Mouse (Mus musculus) forebrain, embryonic 14.5 days (tissue): ENCODE results near the gene Wipi2. TPM values are rescaled to one million over a fixed set of nuclear protein-coding genes. Genes with fewer than 3 reads are reported as not detected.

Source experiments
- ATAC-seq: fragments of 200-750 bp; cut with Nextera tagmentation; 2 replicates; pipeline ENCODE4 v1.8.0; 2017; ENCODE audit warnings: mild to moderate bottlenecking, moderate library complexity
- DNase-seq: peaks from one replicate; pipeline ENCODE4 v3.0.0-alpha.2; 2015; ENCODE audit warnings: low spot score
- H3K27ac ChIP-seq: fragments of 300-500 bp; sonication (generic); 2 replicates; pipeline ENCODE4 v1.5.1; 2014; ENCODE audit warnings: low read depth, mild to moderate bottlenecking, control low read depth, low read length, moderate library complexity
- H3K27me3 ChIP-seq: fragments of 300-500 bp; sonication (generic); replicated peaks from 2 replicates; pipeline ENCODE4 v1.6.1; 2014; ENCODE audit warnings: low read length, control low read depth, mixed read lengths; ENCODE audit not compliant: control insufficient read depth, insufficient read depth
- H3K36me3 ChIP-seq: fragments of 300-500 bp; sonication (generic); 2 replicates; pipeline ENCODE4 v1.6.1; 2014; ENCODE audit warnings: low read length, control low read depth; ENCODE audit not compliant: control insufficient read depth, insufficient read depth
- H3K4me1 ChIP-seq: fragments of 300-500 bp; sonication (generic); 2 replicates; pipeline ENCODE4 v1.6.1; 2014; ENCODE audit warnings: antibody characterized with exemption, low read length, control low read depth; ENCODE audit not compliant: control insufficient read depth, insufficient read depth
- H3K4me2 ChIP-seq: fragments of 300-500 bp; sonication (generic); 2 replicates; pipeline ENCODE4 v1.6.1; 2014; ENCODE audit warnings: mild to moderate bottlenecking, control low read depth, low read length
- H3K4me3 ChIP-seq: fragments of 300-500 bp; sonication (generic); 2 replicates; pipeline ENCODE4 v1.5.1; 2014; ENCODE audit warnings: low read depth, low read length, control low read depth
- H3K9ac ChIP-seq: fragments of 300-500 bp; sonication (generic); 2 replicates; pipeline ENCODE4 v1.6.1; 2014; ENCODE audit warnings: mild to moderate bottlenecking, low read length, control low read depth, moderate library complexity
- H3K9me3 ChIP-seq: fragments of 300-500 bp; sonication (generic); replicated peaks from 2 replicates; pipeline ENCODE4 v1.6.1; 2016; ENCODE audit warnings: low read length, control low read depth, mixed read lengths; ENCODE audit not compliant: control insufficient read depth
- WGBS: fragments of 180-500 bp; shearing (Covaris S2); extraction: QIAGEN DNeasy Blood & Tissue Kit; methylation state at CpG from one replicate; pipeline ENCODE4 v1.1.7; 2014; 5-methylcytosine and 5-hydroxymethylcytosine counted together
- polyA plus RNA-seq: library from polyadenylated mRNA; unstranded; fragments of >200 nt; fragmentation: Nextera tagmentation; extraction: Ambion mirVana; gene quantifications from 2 replicates; pipeline ENCODE4 v1.2.1, GENCODE M21; 2014

Wipi2 gene
- polyA plus RNA-seq, 1 experiment from 2014 or later: 41.5 TPM

- Histone ChIP-seq H3K4me2 (no peak overlapping the region), H3K4me3 (no peak overlapping the region)
- no peak for DNase-seq
Measured at GRCm38 (mm10) chr5:142605288-142605687, 22.2 kb upstream of the Wipi2 start.

GRCm38 (mm10) chr5:142608259-142608988, 19.1 kb upstream of the Wipi2 start, which contains the start of gene Mmd2:
Gene Mmd2 (minus strand): TSS chr5:142608800.
- peak within 1 kb of the TSS; percentile 78 for H3K27ac ChIP-seq
- H3K4me2 ChIP-seq: peak within 1 kb of the TSS; percentile 79
- DNase-seq: peak; percentile 81
- H3K4me3 ChIP-seq: peak within 1 kb of the TSS; percentile 57
- peaks cover 6% of the 10 kb centered on the region for H3K4me1 ChIP-seq
- no peaks in the 10 kb centered on the region for H3K27me3 ChIP-seq
- H3K9me3 ChIP-seq: no peaks in the 10 kb centered on the region
- peak; percentile 92 for ATAC-seq
- no peaks in the 10 kb centered on the region for H3K36me3 ChIP-seq
- WGBS: 2% methylated on average over 41 of the region's 42 CpGs
- H3K9ac ChIP-seq: peak within 1 kb of the TSS; percentile 84

More at GRCm38 (mm10) chr5:142605288-142605687, 22.2 kb upstream of the Wipi2 start:
- 92% methylated on average over 12 of the region's 12 CpGs for WGBS
- Histone ChIP-seq H3K27ac (no peak overlapping the region), H3K36me3 (no peaks in the 10 kb centered on the region), H3K9me3 (no peaks in the 10 kb centered on the region), H3K9ac (no peak overlapping the region), H3K4me1 (peaks cover 6% of the 10 kb centered on the region), H3K27me3 (no peaks in the 10 kb centered on the region)
- ATAC-seq: no peak

DNA sequence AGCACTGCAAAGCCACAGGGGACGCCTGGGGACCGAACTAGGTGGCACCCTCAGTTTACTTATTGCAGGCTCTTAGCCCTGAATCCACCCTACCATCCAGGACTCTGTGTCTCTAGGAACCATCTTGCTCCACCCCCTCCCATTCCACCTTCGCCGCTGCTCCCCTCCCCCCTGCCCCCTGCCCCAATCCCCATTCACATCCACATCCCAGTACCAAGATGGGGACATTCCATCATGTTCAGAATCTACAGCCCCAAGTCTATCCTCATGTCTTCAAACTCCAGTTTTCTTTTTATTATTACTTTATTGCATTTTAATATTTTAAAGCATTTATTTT, 18.5 kb upstream of the Wipi2 start:
- no peaks in the 10 kb centered on the region for H3K9me3 ChIP-seq
- DNase-seq (no peak), ATAC-seq (no peak)
- H3K4me3 ChIP-seq: peak overlapping the region; percentile 57
- peaks cover 6% of the 10 kb centered on the region for H3K4me1 ChIP-seq
- no peaks in the 10 kb centered on the region for H3K27me3 ChIP-seq
- H3K9ac ChIP-seq: peak overlapping the region; percentile 84
- no peaks in the 10 kb centered on the region for H3K36me3 ChIP-seq
- 6% methylated on average over 4 of the region's 4 CpGs for WGBS
- H3K4me2 ChIP-seq: peak overlapping the region; percentile 79
- H3K27ac ChIP-seq: peak overlapping the region; percentile 78

DNA sequence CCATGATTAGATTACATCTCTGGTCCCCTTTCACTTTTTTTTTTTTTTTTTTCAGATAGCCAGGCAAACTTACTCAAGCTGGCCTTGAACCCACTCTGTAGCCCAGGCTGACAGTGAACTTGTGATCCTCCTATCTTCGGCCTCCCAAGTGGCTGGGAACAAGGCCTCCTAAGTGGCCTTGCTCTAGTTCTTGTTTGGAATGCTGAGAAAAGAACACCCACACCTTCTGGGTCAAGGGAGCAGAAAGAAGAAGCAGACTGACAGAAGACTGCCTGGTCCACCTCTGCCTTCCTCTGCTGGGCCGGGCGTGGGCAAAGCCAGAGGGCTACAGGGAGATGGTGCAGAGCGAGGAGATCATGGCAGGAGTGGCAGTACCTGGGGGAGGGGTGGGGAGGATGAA, 17.1 kb upstream of the Wipi2 start:
- H3K9me3 ChIP-seq: no peaks in the 10 kb centered on the region
- no peak overlapping the region for H3K4me2 ChIP-seq
- no peak overlapping the region for H3K4me3 ChIP-seq
- 94% methylated on average over 4 of the region's 4 CpGs for WGBS
- H3K36me3 ChIP-seq: no peaks in the 10 kb centered on the region
- no peak for DNase-seq
- peaks cover 6% of the 10 kb centered on the region for H3K4me1 ChIP-seq
- H3K27ac ChIP-seq: no peak overlapping the region
- ATAC-seq: no peak
- no peaks in the 10 kb centered on the region for H3K27me3 ChIP-seq
- H3K9ac ChIP-seq: no peak overlapping the region

- Histone ChIP-seq H3K9ac (no peak overlapping the region), H3K4me1 (no peaks in the 10 kb centered on the region), H3K4me2 (no peak overlapping the region), H3K4me3 (no peak overlapping the region), H3K27ac (no peak overlapping the region), H3K9me3 (no peaks in the 10 kb centered on the region), H3K27me3 (no peaks in the 10 kb centered on the region), H3K36me3 (no peaks in the 10 kb centered on the region)
- DNase-seq (no peak), ATAC-seq (no peak)
- WGBS: 71% methylated on average over 3 of the region's 3 CpGs
Measured at GRCm38 (mm10) chr5:142614513-142614912, 13.0 kb upstream of the Wipi2 start.

- H3K27ac ChIP-seq: no peak overlapping the region
- H3K9me3 ChIP-seq: no peaks in the 10 kb centered on the region
- DNase-seq: no peak
- no peaks in the 10 kb centered on the region for H3K4me1 ChIP-seq
- no peak for ATAC-seq
- no peak overlapping the region for H3K4me2 ChIP-seq
- H3K27me3 ChIP-seq: no peaks in the 10 kb centered on the region
- 76% methylated on average over 4 of the region's 4 CpGs for WGBS
- H3K9ac ChIP-seq: no peak overlapping the region
- no peak overlapping the region for H3K4me3 ChIP-seq
- H3K36me3 ChIP-seq: no peaks in the 10 kb centered on the region
Measured at GRCm38 (mm10) chr5:142615638-142616037, 11.9 kb upstream of the Wipi2 start.

DNA sequence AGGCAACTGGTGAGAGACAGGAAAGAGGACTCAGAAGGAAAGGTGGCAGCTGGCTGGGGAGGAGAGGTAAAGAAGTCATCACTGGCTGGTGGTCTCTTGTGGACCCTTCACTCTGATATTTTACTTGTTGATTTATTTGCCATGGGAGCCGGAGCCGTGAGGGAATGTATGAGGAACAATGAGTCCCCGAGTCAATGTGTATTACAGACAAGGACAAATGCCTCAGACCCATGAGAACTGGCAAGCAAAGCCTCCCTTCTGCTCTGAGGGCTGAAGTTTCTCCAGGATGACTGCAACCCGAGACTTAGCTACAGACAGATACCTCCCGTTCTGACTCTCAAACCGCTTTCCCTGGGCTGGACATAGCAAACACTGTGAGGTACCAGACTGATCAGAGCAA, 11.2 kb upstream of the Wipi2 start:
- Histone ChIP-seq H3K4me3 (no peak overlapping the region), H3K9me3 (no peaks in the 10 kb centered on the region), H3K27me3 (no peaks in the 10 kb centered on the region), H3K9ac (no peak overlapping the region), H3K27ac (no peak overlapping the region), H3K4me2 (no peak overlapping the region), H3K4me1 (no peaks in the 10 kb centered on the region), H3K36me3 (no peaks in the 10 kb centered on the region)
- DNase-seq (no peak), ATAC-seq (no peak)
- WGBS: 76% methylated on average over 6 of the region's 6 CpGs

DNA sequence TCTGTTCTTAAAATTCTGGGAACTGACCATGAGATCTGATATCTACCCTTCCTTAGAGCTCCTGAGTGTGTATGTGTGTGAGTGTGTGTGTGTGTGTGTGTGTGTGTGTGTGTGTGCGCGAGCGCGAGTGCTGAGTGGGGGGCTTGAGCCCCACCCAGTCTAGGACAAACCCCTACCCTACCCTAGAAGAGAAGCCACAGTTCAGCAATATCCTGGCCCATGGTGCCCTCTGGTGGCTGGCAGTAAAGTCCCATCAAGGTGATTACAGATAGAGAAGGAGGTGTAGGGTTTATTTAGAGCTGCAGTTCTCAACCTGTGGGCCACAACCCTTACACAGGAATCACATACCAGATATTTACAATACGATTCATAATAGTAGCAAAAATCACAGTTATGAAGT, 7.6 kb upstream of the Wipi2 start:
- peak; percentile 87 for ATAC-seq
- H3K27ac ChIP-seq: no peak overlapping the region

DNA sequence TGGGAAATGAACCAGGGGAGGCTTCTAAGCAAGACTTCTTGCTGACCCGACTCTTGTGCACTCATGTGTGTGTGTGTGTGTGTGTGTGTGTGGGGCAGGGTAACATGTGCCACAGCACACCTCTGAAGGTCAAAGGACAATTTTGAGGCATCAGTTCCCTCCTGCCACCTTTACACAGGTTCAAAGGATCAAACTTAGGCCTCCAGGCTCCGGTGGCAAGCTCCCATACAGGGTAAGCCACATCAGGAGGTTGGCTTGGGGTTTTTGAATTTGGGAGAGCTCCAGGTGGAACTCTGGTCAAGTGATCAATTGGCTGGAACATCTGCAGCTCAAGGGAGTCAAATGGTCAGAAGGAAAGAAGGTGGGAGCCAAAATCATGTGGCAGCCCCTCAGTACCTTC, 6.1 kb upstream of the Wipi2 start:
- 69% methylated on average over 2 of the region's 2 CpGs for WGBS
- no peaks in the 10 kb centered on the region for H3K27me3 ChIP-seq

More for the DNA sequence above, 7.6 kb upstream of the Wipi2 start:
- no peaks in the 10 kb centered on the region for H3K4me1 ChIP-seq
- no peak overlapping the region for H3K9ac ChIP-seq
- H3K4me2 ChIP-seq: no peak overlapping the region
- peak; percentile 77 for DNase-seq
- H3K36me3 ChIP-seq: no peaks in the 10 kb centered on the region
- no peaks in the 10 kb centered on the region for H3K27me3 ChIP-seq
- no peak overlapping the region for H3K4me3 ChIP-seq
- no peaks in the 10 kb centered on the region for H3K9me3 ChIP-seq
- WGBS: 19% methylated on average over 5 of the region's 5 CpGs

More for the DNA sequence above, 6.1 kb upstream of the Wipi2 start:
- H3K36me3 ChIP-seq: no peaks in the 10 kb centered on the region
- H3K4me1 ChIP-seq: no peaks in the 10 kb centered on the region
- DNase-seq (no peak), ATAC-seq (no peak)
- H3K27ac ChIP-seq: no peak overlapping the region
- H3K9ac ChIP-seq: no peak overlapping the region
- H3K9me3 ChIP-seq: no peaks in the 10 kb centered on the region
- H3K4me2 ChIP-seq: no peak overlapping the region
- no peak overlapping the region for H3K4me3 ChIP-seq
